Mouse (Mus musculus) forebrain, embryonic 13.5 days (tissue): ENCODE measurements around the gene Myh7b. TPM values are rescaled to one million over a fixed set of nuclear protein-coding genes. Genes with fewer than 3 reads are reported as not detected.
A peak's percentile ranks its signal among the peaks of the same experiment; 100 is the strongest.

ENCODE experiments used
- ATAC-seq: fragments of 200-750 bp; cut with Nextera tagmentation; 2 replicates; pipeline ENCODE4 v1.8.0; 2017
- H3K27ac ChIP-seq: fragments of 300-500 bp; sonication (generic); 2 replicates; pipeline ENCODE4 v1.5.1; 2015; ENCODE audit warnings: inconsistent platforms, mild to moderate bottlenecking, moderate library complexity
- H3K27me3 ChIP-seq: fragments of 300-500 bp; sonication (generic); 2 replicates; pipeline ENCODE4 v1.6.1; 2015; ENCODE audit warnings: mild to moderate bottlenecking, inconsistent platforms
- H3K36me3 ChIP-seq: fragments of 300-500 bp; sonication (generic); 2 replicates; pipeline ENCODE4 v1.6.1; 2015; ENCODE audit warnings: mild to moderate bottlenecking, inconsistent platforms; ENCODE audit not compliant: poor library complexity, severe bottlenecking
- H3K4me1 ChIP-seq: fragments of 300-500 bp; sonication (generic); 2 replicates; pipeline ENCODE4 v1.6.1; 2015; ENCODE audit warnings: inconsistent platforms
- H3K4me2 ChIP-seq: fragments of 300-500 bp; sonication (generic); 2 replicates; pipeline ENCODE4 v1.6.1; 2015; ENCODE audit warnings: inconsistent platforms, mild to moderate bottlenecking, moderate library complexity
- H3K4me3 ChIP-seq: fragments of 300-500 bp; sonication (generic); 2 replicates; pipeline ENCODE4 v1.5.1; 2015; ENCODE audit warnings: mild to moderate bottlenecking, inconsistent platforms
- H3K9ac ChIP-seq: fragments of 300-500 bp; sonication (generic); 2 replicates; pipeline ENCODE4 v1.6.1; 2015; ENCODE audit warnings: mild to moderate bottlenecking, inconsistent platforms
- H3K9me3 ChIP-seq: fragments of 300-500 bp; sonication (generic); replicated peaks from 2 replicates; pipeline ENCODE4 v1.6.1; 2016; ENCODE audit warnings: inconsistent platforms
- WGBS: fragments of 180-500 bp; shearing (Covaris S2); methylation state at CpG from one replicate; pipeline ENCODE4 v1.1.7; 2015; 5-methylcytosine and 5-hydroxymethylcytosine counted together
- polyA plus RNA-seq: library from polyadenylated mRNA; unstranded; fragments of >200 nt; fragmentation: Nextera tagmentation; extraction: Ambion mirVana; gene quantifications from 2 replicates; pipeline ENCODE4 v1.2.1, GENCODE M21; 2015

Gene Myh7b
- polyA plus RNA-seq, 1 experiment from 2014 or later: 0.61 TPM

DNA sequence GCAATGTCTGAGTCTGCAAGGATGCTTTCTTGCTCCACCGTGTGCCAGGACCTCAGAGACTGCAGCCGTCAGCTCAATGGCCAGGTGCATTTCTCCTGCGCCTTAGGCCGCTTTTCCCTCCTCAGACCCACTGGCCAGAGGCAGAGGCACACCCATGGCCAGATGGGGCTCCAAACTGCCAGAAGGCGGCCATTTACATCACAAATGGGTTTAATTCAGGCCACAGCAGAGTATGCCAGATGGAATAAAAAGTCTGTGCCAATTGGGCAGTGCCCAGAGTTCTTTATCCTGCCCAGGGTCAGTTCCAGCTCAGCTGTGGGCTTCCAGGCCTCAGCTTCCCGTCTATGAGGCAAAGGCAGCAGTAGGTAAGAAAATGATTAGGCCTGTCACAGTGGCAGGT, 29.6 kb downstream of the Myh7b start:
- no peak overlapping the region for H3K4me2 ChIP-seq
- no peaks in the 10 kb centered on the region for H3K9me3 ChIP-seq
- H3K4me1 ChIP-seq: peaks cover 17% of the 10 kb centered on the region
- no peaks in the 10 kb centered on the region for H3K27me3 ChIP-seq
- peak; percentile 57 for ATAC-seq
- peaks cover 99% of the 10 kb centered on the region for H3K36me3 ChIP-seq
- 81% methylated on average over 6 of the region's 6 CpGs for WGBS
- H3K4me3 ChIP-seq: no peak overlapping the region
- H3K27ac ChIP-seq: peak overlapping the region; percentile 51
- H3K9ac ChIP-seq: no peak overlapping the region

DNA sequence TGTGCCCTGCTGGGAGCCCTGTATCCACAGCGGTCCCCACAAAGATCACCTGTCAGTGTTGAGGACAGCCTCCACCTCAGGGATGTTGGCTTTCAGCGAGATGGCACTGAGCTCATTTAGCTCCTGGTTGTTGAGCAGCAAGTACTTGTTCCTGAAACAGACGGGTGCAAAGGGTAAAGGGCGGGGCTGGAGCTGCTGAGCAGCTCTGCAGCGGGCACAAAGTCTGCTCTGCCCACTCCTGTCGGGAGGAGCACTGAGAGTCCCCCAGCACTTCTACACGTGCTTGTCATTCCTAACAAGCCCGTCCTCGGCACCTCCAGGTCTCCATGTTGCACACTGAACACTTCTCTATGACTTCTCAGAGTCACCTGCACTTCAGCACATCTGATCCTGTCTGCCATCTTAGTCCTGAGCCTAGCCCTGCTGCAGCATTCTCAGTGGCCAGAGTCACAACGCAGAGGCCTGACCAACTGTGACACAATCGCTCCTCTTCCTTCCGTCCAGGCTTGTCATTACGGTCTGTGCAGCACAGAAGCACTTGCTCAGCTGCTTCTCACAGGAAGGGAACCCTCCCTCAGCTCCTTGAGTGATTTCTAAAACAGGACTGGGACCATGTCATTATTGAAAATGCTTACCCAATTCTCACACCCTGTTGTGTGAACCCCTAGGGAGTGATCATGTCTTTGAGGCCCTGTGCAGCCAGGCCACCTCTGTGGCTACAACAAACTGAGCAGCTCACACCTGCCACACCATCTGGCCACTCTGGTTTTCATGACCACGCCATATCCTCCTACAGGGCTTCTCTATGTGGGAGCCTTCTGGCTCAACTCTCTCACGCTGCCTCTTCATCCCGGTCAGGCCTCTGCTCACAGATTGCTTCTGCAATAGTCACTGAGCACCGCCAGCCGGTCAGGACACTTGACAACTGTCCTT, 30.8 kb downstream of the Myh7b start:
- no peak overlapping the region for H3K4me3 ChIP-seq
- H3K9me3 ChIP-seq: no peaks in the 10 kb centered on the region
- peak; percentile 43 for ATAC-seq
- peaks cover 17% of the 10 kb centered on the region for H3K4me1 ChIP-seq
- H3K4me2 ChIP-seq: no peak overlapping the region
- H3K27ac ChIP-seq: peak overlapping the region; percentile 51
- peaks cover 95% of the 10 kb centered on the region for H3K36me3 ChIP-seq
- 85% methylated on average over 18 of the region's 18 CpGs for WGBS
- no peaks in the 10 kb centered on the region for H3K27me3 ChIP-seq
- no peak overlapping the region for H3K9ac ChIP-seq

- H3K36me3 ChIP-seq: peaks cover 88% of the 10 kb centered on the region
- WGBS: 85% methylated on average over 7 of the region's 7 CpGs
- no peak for ATAC-seq
Observed at GRCm38 (mm10) chr2:155645746-155646145, 34.7 kb downstream of the Myh7b start.

GRCm38 (mm10) chr2:155652618-155653017, 41.6 kb downstream of the Myh7b start:
- Histone ChIP-seq H3K4me3 (no peak overlapping the region), H3K4me1 (peaks cover 8% of the 10 kb centered on the region), H3K36me3 (peaks cover 87% of the 10 kb centered on the region), H3K9ac (no peak overlapping the region), H3K27me3 (no peaks in the 10 kb centered on the region), H3K27ac (no peak overlapping the region), H3K4me2 (no peak overlapping the region), H3K9me3 (no peaks in the 10 kb centered on the region)
- no peak for ATAC-seq
- WGBS: 95% methylated on average over 5 of the region's 5 CpGs

More at GRCm38 (mm10) chr2:155645746-155646145, 34.7 kb downstream of the Myh7b start:
- Histone ChIP-seq H3K27ac (no peak overlapping the region), H3K9me3 (no peaks in the 10 kb centered on the region), H3K9ac (no peak overlapping the region), H3K27me3 (no peaks in the 10 kb centered on the region), H3K4me1 (peaks cover 13% of the 10 kb centered on the region), H3K4me2 (no peak overlapping the region), H3K4me3 (no peak overlapping the region)

DNA sequence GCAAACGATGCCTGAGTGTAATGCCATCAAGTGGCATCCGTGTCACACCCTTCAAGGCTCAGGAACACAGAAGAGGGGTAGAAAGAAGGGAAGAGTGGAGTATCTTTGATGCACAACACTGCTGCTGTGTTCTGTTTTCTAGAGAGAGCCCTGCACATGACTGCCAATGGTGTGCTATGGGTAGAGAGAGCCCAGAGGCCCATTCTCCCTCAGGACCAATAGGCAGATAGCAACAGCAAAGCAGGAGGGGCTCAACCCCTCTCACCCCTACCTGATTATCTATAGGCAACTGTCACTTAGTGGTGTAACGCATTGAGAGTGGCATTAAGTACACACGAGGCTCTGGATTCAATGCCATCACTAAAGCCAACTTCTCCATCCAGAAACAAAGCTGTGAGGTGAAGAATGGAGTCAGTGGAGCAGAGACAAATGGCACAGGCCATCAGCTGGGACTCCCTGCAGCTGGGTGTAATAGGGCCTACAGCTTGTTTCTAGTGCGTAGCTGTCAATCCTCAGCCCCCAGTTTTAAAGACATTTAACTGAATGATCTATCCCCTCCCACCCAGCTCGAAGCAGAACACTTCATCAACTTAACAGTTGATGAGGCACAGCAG, 44.9 kb downstream of the Myh7b start:
- H3K27ac ChIP-seq: peak overlapping the region; percentile 4; the same call in 1 of the 2 replicates
- H3K9me3 ChIP-seq: no peaks in the 10 kb centered on the region
- 25% methylated on average over 6 of the region's 6 CpGs for WGBS
- H3K27me3 ChIP-seq: no peaks in the 10 kb centered on the region
- 0 out of 2 replicates have a peak, but pooled peaks have one; percentile 21 for ATAC-seq
- H3K4me2 ChIP-seq: no peak overlapping the region
- peaks cover 8% of the 10 kb centered on the region for H3K4me1 ChIP-seq
- no peak overlapping the region for H3K4me3 ChIP-seq
- H3K36me3 ChIP-seq: peaks cover 83% of the 10 kb centered on the region
- H3K9ac ChIP-seq: no peak overlapping the region

DNA sequence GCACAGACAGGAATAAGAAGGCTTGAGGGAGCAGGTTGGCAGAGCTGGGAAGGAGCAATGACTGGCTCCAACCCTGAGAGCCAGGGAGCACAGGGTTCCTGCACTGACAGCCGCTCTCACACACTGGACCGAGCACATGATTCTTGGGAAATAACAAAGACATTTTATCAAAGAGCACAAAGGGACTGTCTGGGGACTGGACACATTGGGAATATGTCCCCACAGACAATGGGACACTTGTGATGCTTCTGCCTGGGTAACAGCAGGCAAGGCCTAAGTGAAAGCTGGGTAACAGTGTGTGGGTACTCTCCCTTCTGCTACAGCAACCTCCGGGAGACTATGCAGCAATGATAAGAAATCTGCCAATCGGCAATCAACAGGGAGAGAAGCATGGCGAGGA, 51.4 kb downstream of the Myh7b start:
- Histone ChIP-seq H3K36me3 (peaks cover 88% of the 10 kb centered on the region), H3K4me1 (no peaks in the 10 kb centered on the region), H3K27ac (no peak overlapping the region), H3K9ac (no peak overlapping the region), H3K4me3 (no peak overlapping the region), H3K4me2 (no peak overlapping the region), H3K9me3 (no peaks in the 10 kb centered on the region), H3K27me3 (no peaks in the 10 kb centered on the region)
- 79% methylated on average over 5 of the region's 5 CpGs for WGBS
- no peak for ATAC-seq

- no peaks in the 10 kb centered on the region for H3K9me3 ChIP-seq
- no peak for ATAC-seq
Observed at GRCm38 (mm10) chr2:155663097-155663496, 52.1 kb downstream of the Myh7b start.

DNA sequence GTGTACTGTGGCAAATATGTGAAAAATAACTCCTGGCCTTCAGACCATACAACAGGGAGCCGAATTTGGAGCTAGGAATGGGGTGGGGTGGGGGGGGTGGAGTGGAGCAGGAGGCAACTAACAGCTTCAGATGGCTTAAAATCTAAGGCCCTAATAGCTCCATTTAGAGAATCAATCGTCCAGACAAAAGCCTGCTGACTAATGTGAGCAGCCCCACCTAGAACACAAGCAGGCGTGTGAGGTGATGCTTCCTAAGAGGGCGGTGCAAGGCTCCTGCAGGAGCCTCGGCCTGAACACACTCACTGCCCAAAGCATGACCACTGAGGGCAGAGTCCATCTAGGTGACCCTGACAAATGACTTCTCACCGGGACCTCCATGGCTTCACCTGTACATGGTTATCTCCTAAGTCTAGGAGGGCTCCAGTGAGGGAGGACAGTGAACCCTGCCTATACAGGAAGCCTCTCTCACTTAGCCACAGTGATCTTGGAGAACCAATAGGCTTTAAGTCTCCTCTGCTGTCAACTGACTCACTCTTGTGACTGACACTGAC, 53.0 kb downstream of the Myh7b start:
- Histone ChIP-seq H3K9me3 (no peaks in the 10 kb centered on the region), H3K27me3 (no peaks in the 10 kb centered on the region), H3K36me3 (peaks cover 86% of the 10 kb centered on the region), H3K4me2 (no peak overlapping the region), H3K9ac (no peak overlapping the region), H3K4me1 (no peaks in the 10 kb centered on the region), H3K4me3 (no peak overlapping the region), H3K27ac (no peak overlapping the region)
- 91% methylated on average over 6 of the region's 6 CpGs for WGBS
- ATAC-seq: no peak

More at GRCm38 (mm10) chr2:155663097-155663496, 52.1 kb downstream of the Myh7b start:
- no peak overlapping the region for H3K9ac ChIP-seq
- no peak overlapping the region for H3K4me2 ChIP-seq
- H3K4me3 ChIP-seq: no peak overlapping the region
- no peak overlapping the region for H3K27ac ChIP-seq
- WGBS: 22% methylated on average over 5 of the region's 5 CpGs
- H3K27me3 ChIP-seq: no peaks in the 10 kb centered on the region
- peaks cover 88% of the 10 kb centered on the region for H3K36me3 ChIP-seq
- H3K4me1 ChIP-seq: no peaks in the 10 kb centered on the region

DNA sequence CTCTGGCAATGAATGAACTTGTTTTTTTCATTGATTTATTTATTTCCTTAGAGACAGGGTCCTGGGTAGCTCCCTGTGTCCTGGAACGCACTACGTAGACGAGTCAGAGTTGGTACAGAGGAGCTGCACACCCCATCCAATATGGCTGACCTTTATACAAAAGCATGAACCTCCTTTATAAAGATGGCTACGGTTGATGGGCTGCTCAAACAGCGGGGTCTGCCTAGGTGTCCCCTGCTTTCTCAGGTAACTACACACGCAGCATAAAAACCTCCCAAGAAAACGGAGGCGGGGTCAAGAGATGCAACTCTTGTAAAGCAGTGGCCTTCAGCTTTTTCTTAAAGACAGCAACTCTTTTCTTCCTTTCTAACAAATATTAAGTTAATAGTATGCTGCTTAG, 56.9 kb downstream of the Myh7b start:
- no peak for ATAC-seq
- Histone ChIP-seq H3K9ac (no peak overlapping the region), H3K4me1 (no peaks in the 10 kb centered on the region), H3K4me2 (no peak overlapping the region), H3K36me3 (peaks cover 83% of the 10 kb centered on the region), H3K4me3 (no peak overlapping the region), H3K27ac (no peak overlapping the region), H3K9me3 (no peaks in the 10 kb centered on the region), H3K27me3 (no peaks in the 10 kb centered on the region)
- 97% methylated on average over 8 of the region's 8 CpGs for WGBS

DNA sequence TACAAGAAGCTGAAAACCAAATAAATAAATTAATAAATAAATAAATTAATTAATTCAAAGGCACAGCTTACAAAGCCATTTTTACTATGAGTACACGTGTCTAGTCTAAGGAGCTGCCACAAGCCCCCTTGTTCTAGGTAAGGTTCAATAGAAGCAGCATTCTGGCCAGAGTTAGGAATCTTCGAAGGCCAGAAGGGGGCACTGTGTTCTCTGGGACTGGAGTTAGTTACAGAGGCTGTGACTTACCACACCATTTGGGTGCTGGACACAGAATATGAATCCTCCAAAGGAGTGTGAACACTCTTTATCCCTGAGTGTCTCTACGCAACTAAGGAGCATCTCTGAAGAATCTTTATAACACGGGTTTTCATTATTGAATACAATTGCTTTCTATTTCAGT, 57.4 kb downstream of the Myh7b start:
- Histone ChIP-seq H3K27ac (no peak overlapping the region), H3K9ac (no peak overlapping the region), H3K27me3 (no peaks in the 10 kb centered on the region), H3K4me3 (no peak overlapping the region), H3K4me1 (no peaks in the 10 kb centered on the region), H3K9me3 (no peaks in the 10 kb centered on the region), H3K4me2 (no peak overlapping the region), H3K36me3 (peaks cover 77% of the 10 kb centered on the region)
- 85% methylated on average over 4 of the region's 4 CpGs for WGBS
- no peak for ATAC-seq

DNA sequence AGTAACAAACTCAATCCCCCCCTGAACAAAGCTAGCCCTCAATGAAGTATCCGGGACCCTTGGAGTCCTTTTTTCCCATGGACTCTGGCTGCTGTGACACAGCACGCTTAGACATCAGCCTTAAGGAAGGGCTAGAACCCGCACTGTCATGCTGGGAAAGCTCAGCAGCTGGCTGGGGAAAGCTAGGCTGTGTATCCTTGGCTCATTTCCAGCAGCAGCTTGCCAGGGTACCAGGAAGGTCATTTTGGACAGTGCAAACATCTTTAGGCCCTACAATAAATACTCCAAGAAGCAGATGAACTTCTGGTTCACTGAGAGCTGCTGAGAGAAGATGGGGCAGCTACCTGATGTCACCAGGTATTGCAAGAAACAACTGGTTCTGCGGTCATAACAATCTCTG, 60.2 kb downstream of the Myh7b start:
- Histone ChIP-seq H3K36me3 (peaks cover 49% of the 10 kb centered on the region), H3K4me1 (0 out of 2 replicates have a peak, but pooled peaks cover 3% of the 10 kb centered on the region), H3K4me2 (no peak overlapping the region), H3K4me3 (no peak overlapping the region), H3K27ac (no peak overlapping the region), H3K27me3 (no peaks in the 10 kb centered on the region), H3K9me3 (no peaks in the 10 kb centered on the region), H3K9ac (no peak overlapping the region)
- no peak for ATAC-seq
- 89% methylated on average over 4 of the region's 4 CpGs for WGBS

- no peaks in the 10 kb centered on the region for H3K27me3 ChIP-seq
- peaks cover 27% of the 10 kb centered on the region for H3K36me3 ChIP-seq
- 0 out of 2 replicates have a peak, but pooled peaks cover 3% of the 10 kb centered on the region for H3K4me1 ChIP-seq
- no peak for ATAC-seq
- H3K27ac ChIP-seq: no peak overlapping the region
- H3K4me3 ChIP-seq: no peak overlapping the region
- no peak overlapping the region for H3K9ac ChIP-seq
- H3K4me2 ChIP-seq: no peak overlapping the region
- 21% methylated on average over 2 of the region's 2 CpGs for WGBS
- no peaks in the 10 kb centered on the region for H3K9me3 ChIP-seq
Observed at GRCm38 (mm10) chr2:155673546-155673945, 62.5 kb downstream of the Myh7b start.
